Mouse (Mus musculus): Measurements from ENCODE around the gene Elmo3.

- TF ChIP-seq CTCF (IDR thresholded peaks at IDR 0.05) = no peak
- TF ChIP-seq EP300 (IDR thresholded peaks at IDR 0.05) = no peak
Observed at GRCm38 (mm10) chr8:105282239-105282638, 23.2 kb upstream of the Elmo3 start.
